Mouse (Mus musculus) heart, postnatal 0 days (tissue): Measurements from ENCODE around the gene Rmnd5a. TPM values are rescaled to one million over a fixed set of nuclear protein-coding genes. Genes with fewer than 3 reads are reported as not detected.

Source experiments
- ATAC-seq: fragments of 200-750 bp; cut with Nextera tagmentation; 2 replicates; pipeline ENCODE4 v1.8.0; 2017; ENCODE audit warnings: low read depth, moderate number of reproducible peaks, moderate library complexity; ENCODE audit not compliant: insufficient read depth
- DNase-seq: peaks from one replicate; pipeline ENCODE4 v3.0.0-alpha.2; 2016; ENCODE audit warnings: low spot score
- H3K27ac ChIP-seq: fragments of 300-500 bp; sonication (generic); 2 replicates; pipeline ENCODE4 v1.5.1; 2014; ENCODE audit warnings: low read depth, mild to moderate bottlenecking
- H3K27me3 ChIP-seq: fragments of 300-500 bp; sonication (generic); 2 replicates; pipeline ENCODE4 v1.6.1; 2014; ENCODE audit warnings: low read length, mixed read lengths; ENCODE audit not compliant: control insufficient read depth, insufficient read depth
- H3K36me3 ChIP-seq: fragments of 300-500 bp; sonication (generic); replicated peaks from 2 replicates; pipeline ENCODE4 v1.6.1; 2014; ENCODE audit warnings: low read length, mixed read lengths; ENCODE audit not compliant: control insufficient read depth, insufficient read depth
- H3K4me1 ChIP-seq: fragments of 300-500 bp; sonication (generic); 2 replicates; pipeline ENCODE4 v1.6.1; 2014; ENCODE audit warnings: antibody characterized with exemption; ENCODE audit not compliant: control insufficient read depth, insufficient read depth
- H3K4me2 ChIP-seq: fragments of 300-500 bp; sonication (generic); 2 replicates; pipeline ENCODE4 v1.6.1; 2014; ENCODE audit warnings: low read depth, mild to moderate bottlenecking, low read length, moderate library complexity
- H3K4me3 ChIP-seq: fragments of 300-500 bp; sonication (generic); 2 replicates; pipeline ENCODE4 v1.5.1; 2014; ENCODE audit warnings: low read depth, low read length
- H3K9ac ChIP-seq: fragments of 300-500 bp; sonication (generic); replicated peaks from 2 replicates; pipeline ENCODE4 v1.6.1; 2014; ENCODE audit warnings: low read depth, low read length, mixed read lengths
- H3K9me3 ChIP-seq: fragments of 300-500 bp; sonication (generic); replicated peaks from 2 replicates; pipeline ENCODE4 v1.6.1; 2016; ENCODE audit warnings: low read length; ENCODE audit not compliant: control insufficient read depth
- CTCF ChIP-seq: IDR thresholded peaks from 2 replicates; pipeline ENCODE4 v1.5.1; 2016; ENCODE audit warnings: antibody characterized with exemption, control low read depth, low read depth
- EP300 ChIP-seq: IDR thresholded peaks from 2 replicates; pipeline ENCODE4 v1.6.1; 2016; ENCODE audit warnings: antibody characterized with exemption, low read depth
- WGBS: fragments of 180-500 bp; shearing (Covaris S2); extraction: QIAGEN DNeasy Blood & Tissue Kit; methylation state at CpG from one replicate; pipeline ENCODE4 v1.1.7; 2014; 5-methylcytosine and 5-hydroxymethylcytosine counted together
- polyA plus RNA-seq: library from polyadenylated mRNA; unstranded; fragments of >200 nt; fragmentation: Nextera tagmentation; extraction: Ambion mirVana; gene quantifications from 2 replicates; pipeline ENCODE4 v1.2.1, GENCODE M21; 2015
- total RNA-seq: library from RNA; depleted of rRNA; stranded (reverse); fragments of >200 nt; gene quantifications from 2 replicates; pipeline ENCODE4 v1.2.3, GENCODE M21; 2014; ENCODE audit warnings: low replicate concordance

Gene Rmnd5a
- total and polyA plus RNA-seq, 2 experiments from 2014 or later = 6.9 to 35.2 TPM

GRCm38 (mm10) chr6:71398829-71399609 is 41.4 kb downstream of the Rmnd5a start:
- H3K4me3 ChIP-seq = no peak overlapping the region
- WGBS = 75% methylated on average over 4 of the region's 4 CpGs

GRCm38 (mm10) chr6:71396761-71397160 is 43.7 kb downstream of the Rmnd5a start:
- no peak for TF ChIP-seq CTCF
- TF ChIP-seq EP300 = no peak
- H3K4me3 ChIP-seq = no peak overlapping the region
- H3K9me3 ChIP-seq = no peaks in the 10 kb centered on the region
- peaks cover 13% of the 10 kb centered on the region for H3K4me1 ChIP-seq
- no peak overlapping the region for H3K9ac ChIP-seq
- H3K27ac ChIP-seq = no peak overlapping the region
- 89% methylated on average over 6 of the region's 6 CpGs for WGBS
- H3K27me3 ChIP-seq = no peaks in the 10 kb centered on the region
- ATAC-seq (no peak), DNase-seq (no peak)
- no peak overlapping the region for H3K4me2 ChIP-seq
- H3K36me3 ChIP-seq = peaks cover 34% of the 10 kb centered on the region

More at GRCm38 (mm10) chr6:71398829-71399609, 41.4 kb downstream of the Rmnd5a start:
- Histone ChIP-seq H3K9ac (no peak overlapping the region), H3K36me3 (peaks cover 20% of the 10 kb centered on the region), H3K27me3 (no peaks in the 10 kb centered on the region), H3K4me1 (peaks cover 13% of the 10 kb centered on the region), H3K9me3 (no peaks in the 10 kb centered on the region), H3K4me2 (no peak overlapping the region), H3K27ac (no peak overlapping the region)
- TF ChIP-seq EP300 (no peak), CTCF (peak; percentile 66)
- ATAC-seq (no peak), DNase-seq (peak; percentile 57)

- no peaks in the 10 kb centered on the region for H3K27me3 ChIP-seq
- TF ChIP-seq EP300 (no peak), CTCF (no peak)
- H3K4me2 ChIP-seq = no peak overlapping the region; the same call in 1 of the 2 replicates
- peaks cover 39% of the 10 kb centered on the region for H3K36me3 ChIP-seq
- no peak for ATAC-seq
- no peaks in the 10 kb centered on the region for H3K9me3 ChIP-seq
- H3K4me3 ChIP-seq = peak overlapping the region; percentile 16; the same call in 1 of the 2 replicates
- peak overlapping the region; percentile 30; the same call in 1 of the 2 replicates for H3K27ac ChIP-seq
- H3K4me1 ChIP-seq = peaks cover 13% of the 10 kb centered on the region
- no peak for DNase-seq
- WGBS = 90% methylated on average over 1 of the region's 1 CpGs
- no peak overlapping the region for H3K9ac ChIP-seq
These were observed 44.4 kb downstream of the Rmnd5a start for GRCm38 (mm10) chr6:71396016-71396415.

- no peak for DNase-seq
- WGBS = 82% methylated on average over 2 of the region's 2 CpGs
- ATAC-seq = no peak
These were observed 49.9 kb downstream of the Rmnd5a start for GRCm38 (mm10) chr6:71390496-71390895.

DNA sequence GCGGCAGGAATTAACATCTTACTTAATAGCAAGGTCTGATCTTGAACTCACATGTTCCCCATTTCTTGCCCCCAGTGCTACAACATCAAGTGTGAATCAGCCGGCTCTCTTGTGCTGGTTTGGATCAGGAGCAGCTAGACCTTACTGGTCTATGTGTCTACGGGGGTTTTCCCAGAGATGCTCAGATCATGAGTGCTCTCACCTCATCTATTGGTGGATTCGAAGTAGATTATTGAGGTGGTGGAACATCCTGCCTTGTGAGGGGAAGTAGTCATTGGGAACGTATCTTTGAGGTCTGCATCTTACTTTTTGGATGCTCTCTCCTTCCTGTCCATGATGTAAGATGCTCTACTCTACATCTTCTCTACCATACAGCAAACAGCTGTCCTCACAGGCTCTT is 58.8 kb downstream of the Rmnd5a start:
- TF ChIP-seq CTCF (no peak), EP300 (no peak)
- Histone ChIP-seq H3K27me3 (no peaks in the 10 kb centered on the region), H3K9ac (no peak overlapping the region), H3K9me3 (no peaks in the 10 kb centered on the region), H3K4me3 (no peak overlapping the region), H3K36me3 (no peaks in the 10 kb centered on the region), H3K4me1 (no peaks in the 10 kb centered on the region), H3K4me2 (no peak overlapping the region), H3K27ac (no peak overlapping the region)
- ATAC-seq = no peak
- no peak for DNase-seq
- 77% methylated on average over 5 of the region's 5 CpGs for WGBS

More at GRCm38 (mm10) chr6:71390496-71390895, 49.9 kb downstream of the Rmnd5a start:
- Histone ChIP-seq H3K9me3 (no peaks in the 10 kb centered on the region), H3K4me1 (peaks cover 13% of the 10 kb centered on the region), H3K36me3 (peaks cover 23% of the 10 kb centered on the region; the same call in 1 of the 2 replicates), H3K27me3 (no peaks in the 10 kb centered on the region), H3K9ac (no peak overlapping the region), H3K4me2 (no peak overlapping the region), H3K4me3 (no peak overlapping the region), H3K27ac (no peak overlapping the region)
- TF ChIP-seq EP300 (no peak), CTCF (no peak)
